Mouse (Mus musculus) lung, adult 2 months (tissue): ENCODE data around the gene Adamts18.

ENCODE experiments used
- CTCF ChIP-seq: fragments of 200-500 bp; IDR thresholded peaks from 2 replicates; pipeline ENCODE4 v1.5.1; 2011; ENCODE audit warnings: mild to moderate bottlenecking, low read length, control low read depth; ENCODE audit not compliant: insufficient read depth
- POLR2A ChIP-seq: fragments of 200-500 bp; IDR thresholded peaks from 2 replicates; pipeline ENCODE4 v1.6.1; 2011; ENCODE audit warnings: low read depth, mild to moderate bottlenecking, control low read depth, low read length, borderline replicate concordance; ENCODE audit errors: extremely low read depth

GRCm38 (mm10) chr8:113675281-113675680, 173.3 kb downstream of the Adamts18 start:
- TF ChIP-seq POLR2A (no peak), CTCF (no peak)
